ENCODE assay signal across 16 mouse cellular contexts in genomic region chr3:51859208-51859607, GRCm38 (mm10).
A peak's percentile ranks its signal among the peaks of the same experiment; 100 is the strongest.
DNase-seq lines count a peak whose midpoint lies in the region; ATAC-seq and TF ChIP-seq lines count a peak whose summit lies in the region.
"Had no signal": no experiment of that assay in that cellular context is flagged by ENCODE, and none has a peak within 500 bp of the region (broad histone marks: within the 10 kb centered on the region; RNA-seq: fewer than 3 reads in every experiment).

No protein-coding gene starts in this region.

- H3K27ac ChIP-seq in kidney, embryonic 16.5 days (ENCODE audit: low read length), result peak overlapping the region; percentile 27; the same call in 1 of the 2 replicates
- H3K27ac ChIP-seq in thymus, adult 2 months (ENCODE audit: control insufficient read depth, insufficient read depth, low read length), result no peak overlapping the region
- H3K27ac ChIP-seq in forebrain, embryonic 10.5 days, result no peak overlapping the region
- H3K27ac ChIP-seq: forebrain, embryonic 15.5 days; liver, embryonic 14.5 days had no signal

- no peak for TF ChIP-seq POLR2A in thymus, adult 2 months (IDR thresholded peaks at IDR 0.05; ENCODE audit: control insufficient read depth, extremely low read depth, insufficient read depth, low read length, poor library complexity)

- no peak overlapping the region for H3K9ac ChIP-seq in kidney, embryonic 16.5 days (replicated peaks; ENCODE audit: low read length)
- H3K9ac ChIP-seq: forebrain, embryonic 15.5 days; liver, embryonic 14.5 days had no signal

- H3K4me3 ChIP-seq in kidney, embryonic 16.5 days (ENCODE audit: low read length), result no peak overlapping the region
- H3K4me3 ChIP-seq in thymus, adult 2 months (ENCODE audit: control insufficient read depth, insufficient read depth, low read length), result no peak overlapping the region
- no peak overlapping the region for H3K4me3 ChIP-seq in forebrain, embryonic 10.5 days
- H3K4me3 ChIP-seq: forebrain, embryonic 15.5 days had no signal

- no peaks in the 10 kb centered on the region for H3K27me3 ChIP-seq in kidney, embryonic 16.5 days (ENCODE audit: insufficient read depth, low read length)
- no peaks in the 10 kb centered on the region for H3K27me3 ChIP-seq in thymus, adult 2 months (ENCODE audit: control insufficient read depth, insufficient read depth, low read length)
- no peaks in the 10 kb centered on the region for H3K27me3 ChIP-seq in forebrain, embryonic 10.5 days (ENCODE audit: poor library complexity, severe bottlenecking)
- H3K27me3 ChIP-seq: CH12.LX; forebrain, embryonic 15.5 days had no signal

- H3K36me3 ChIP-seq in kidney, embryonic 16.5 days (ENCODE audit: insufficient read depth, low read length), result peaks cover 13% of the 10 kb centered on the region
- no peaks in the 10 kb centered on the region for H3K36me3 ChIP-seq in thymus, adult 2 months (ENCODE audit: control insufficient read depth, insufficient read depth, low read length)
- peaks cover 20% of the 10 kb centered on the region for H3K36me3 ChIP-seq in forebrain, embryonic 10.5 days (replicated peaks)
- H3K36me3 ChIP-seq: forebrain, embryonic 15.5 days had no signal

- no peaks in the 10 kb centered on the region for H3K9me3 ChIP-seq in kidney, embryonic 16.5 days (ENCODE audit: low read length)
- H3K9me3 ChIP-seq in forebrain, embryonic 10.5 days, result no peaks in the 10 kb centered on the region
- H3K9me3 ChIP-seq: forebrain, embryonic 15.5 days had no signal

- H3K4me1 ChIP-seq in kidney, embryonic 16.5 days (ENCODE audit: insufficient read depth, low read length), result peaks cover 9% of the 10 kb centered on the region; the same call in 1 of the 2 replicates
- H3K4me1 ChIP-seq in thymus, adult 2 months (replicated peaks; ENCODE audit: control insufficient read depth, insufficient read depth, low read length), result no peaks in the 10 kb centered on the region; the same call in 1 of the 2 replicates
- peaks cover 27% of the 10 kb centered on the region for H3K4me1 ChIP-seq in forebrain, embryonic 10.5 days

- peak; percentile 91 for ATAC-seq in kidney, embryonic 16.5 days (ENCODE audit: low FRiP score, low TSS enrichment)
- ATAC-seq in hematopoietic stem cell, adult 5-6 weeks (replicated peaks in 1 of 2; ENCODE audit: insufficient read depth in 1 of 2, low FRiP score in 2 of 2, low TSS enrichment in 1 of 2, low read depth in 1 of 2, poor library complexity in 2 of 2, severe bottlenecking in 2 of 2), result peak; percentile 65 to 67; a peak in 3 of 4 replicates
- ATAC-seq: forebrain, embryonic 15.5 days; hindbrain, embryonic 16.5 days had no signal

- 15% methylated on average over 2 of the region's 2 CpGs for WGBS in kidney, embryonic 16.5 days
- WGBS in thymus, adult 2 months, result 54% methylated on average over 2 of the region's 2 CpGs
- 69% methylated on average over 2 of the region's 2 CpGs for WGBS in forebrain, embryonic 10.5 days

- no peak overlapping the region for H3K4me2 ChIP-seq in kidney, embryonic 16.5 days (replicated peaks; ENCODE audit: low read depth, low read length)
- H3K4me2 ChIP-seq: forebrain, embryonic 15.5 days had no signal

- TF ChIP-seq CTCF in thymus, adult 2 months (IDR thresholded peaks at IDR 0.05; ENCODE audit: borderline replicate concordance, control insufficient read depth, extremely low read depth, insufficient read depth, low read length, poor library complexity), result no peak

- no peak for DNase-seq in kidney, adult 9 months
- DNase-seq in 3T3-L1 (ENCODE audit: low read depth, low spot score) (peak; percentile 22), 416B (ENCODE audit: low read depth) (peak; percentile 74)
- DNase-seq in thymus, postnatal 10 days (ENCODE audit: low spot score in 2 of 2), result no peak
- no peak for DNase-seq in thymus, adult 2 months
- no peak for DNase-seq in forebrain, embryonic 10.5 days (ENCODE audit: extremely low spot score, low spot score)
- DNase-seq: cerebellum, adult 11-12 months; kidney, postnatal 25 days; left cerebral cortex, postnatal 4 days; thymus, postnatal 14 days had no signal

Comparison
In these comparisons a context has a peak if more than half of its experiments do, and no peak if none do; other contexts are left out.
1. DNase-seq: peak in 3T3-L1 (single experiment) and 416B (single experiment); none in kidney, adult 9 months (single experiment), thymus, postnatal 10 days (0 of 2), thymus, adult 2 months (single experiment) and forebrain, embryonic 10.5 days (single experiment).